Mouse (Mus musculus): Measurements from ENCODE around the gene Gprc6a.

DNA sequence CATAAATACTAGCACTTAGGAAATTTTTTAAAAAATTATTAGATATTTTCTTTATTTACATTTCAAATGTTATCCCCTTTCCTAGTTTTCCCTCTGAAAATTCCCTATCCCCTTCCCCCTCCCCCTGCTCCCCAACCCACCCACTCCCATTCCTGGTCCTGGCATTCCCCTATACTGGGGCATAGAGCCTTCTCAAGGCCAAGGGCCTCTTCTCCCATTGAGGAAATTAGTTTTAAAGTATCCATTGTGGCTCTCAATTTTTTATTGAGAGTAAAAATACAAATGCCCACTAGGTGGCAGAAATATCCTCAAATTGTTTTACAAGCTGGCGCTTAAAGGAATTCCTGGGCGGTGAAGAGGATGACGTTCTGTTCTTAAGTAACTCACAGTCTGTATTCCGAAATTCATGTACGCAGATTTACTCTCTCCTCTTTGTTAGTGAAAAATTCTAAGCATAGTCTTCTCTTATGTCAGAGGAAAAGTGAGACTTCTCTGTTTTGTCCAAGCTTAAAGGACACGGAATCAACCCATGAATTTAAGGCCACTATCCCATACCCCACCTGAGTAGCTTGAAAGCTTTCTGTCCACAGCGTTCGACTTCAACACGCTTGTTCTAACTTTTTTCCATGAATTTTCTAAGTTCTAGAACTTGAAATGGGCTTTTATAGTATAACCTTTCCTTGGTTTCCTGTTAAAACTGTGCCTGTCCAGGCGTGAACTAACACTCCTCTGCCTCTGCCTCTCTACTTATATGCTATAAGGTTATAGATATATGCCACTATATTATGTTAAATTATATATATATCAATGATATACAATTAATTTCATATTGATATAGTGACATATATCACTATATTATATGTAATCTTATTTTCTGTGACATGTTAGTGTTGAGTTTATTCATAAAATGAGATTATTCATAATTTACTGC, 36.0 kb downstream of the Gprc6a start:
- TF ChIP-seq POLR2A (IDR thresholded peaks at IDR 0.05; ENCODE audit: borderline replicate concordance, insufficient read depth, low read length) (no peak), CTCF (IDR thresholded peaks at IDR 0.05; ENCODE audit: borderline replicate concordance, insufficient read depth, low read depth, low read length) (no peak)
